Mouse (Mus musculus) subcutaneous adipose tissue, adult 2 months (tissue): ENCODE data around the gene Ntn1. TPM values are rescaled to one million over a fixed set of nuclear protein-coding genes. Genes with fewer than 3 reads are reported as not detected.

Experiments used
- polyA plus RNA-seq: library from polyadenylated mRNA; depleted of rRNA; stranded (reverse); fragments of >200 nt; gene quantifications from 2 replicates; pipeline ENCODE4 v1.2.3, GENCODE M21; 2012; ENCODE audit warnings: low replicate concordance; rRNA removed

The Ntn1 gene
- polyA plus RNA-seq, result 11.5 and 44.1 TPM in 2 replicates

GRCm38 (mm10) chr11:68400727-68401219 is at the start of gene Ntn1:
Gene Ntn1, minus strand, starts transcription at chr11:68400823.

GRCm38 (mm10) chr11:68431699-68432360 is 31.2 kb upstream of the Ntn1 start, which contains the start of gene Pik3r5:
Gene Pik3r5, plus strand, starts transcription at chr11:68432121.

Other genes starting within 250 kb of the Ntn1 start
- gene Pik3r5, start 31.3 kb upstream of the Ntn1 start, polyA plus RNA-seq, result 6.0 and 7.0 TPM in 2 replicates
- 7.9 and 15.8 TPM in 2 replicates for gene Pik3r6, start 102.2 kb upstream of the Ntn1 start, polyA plus RNA-seq
- gene Mfsd6l, start 155.4 kb upstream of the Ntn1 start, polyA plus RNA-seq, result 0.68 and 0.99 TPM in 2 replicates
- not detected in 2 replicates for gene Ccdc42, start 186.2 kb upstream of the Ntn1 start, polyA plus RNA-seq